Mouse (Mus musculus): Measurements from ENCODE around the gene Gm43064. TPM values are rescaled to one million over a fixed set of nuclear protein-coding genes. Genes with fewer than 3 reads are reported as not detected.

The Gm43064 gene
- polyA plus RNA-seq, 1 experiment from 2014 or later, result 0.30 TPM

DNA sequence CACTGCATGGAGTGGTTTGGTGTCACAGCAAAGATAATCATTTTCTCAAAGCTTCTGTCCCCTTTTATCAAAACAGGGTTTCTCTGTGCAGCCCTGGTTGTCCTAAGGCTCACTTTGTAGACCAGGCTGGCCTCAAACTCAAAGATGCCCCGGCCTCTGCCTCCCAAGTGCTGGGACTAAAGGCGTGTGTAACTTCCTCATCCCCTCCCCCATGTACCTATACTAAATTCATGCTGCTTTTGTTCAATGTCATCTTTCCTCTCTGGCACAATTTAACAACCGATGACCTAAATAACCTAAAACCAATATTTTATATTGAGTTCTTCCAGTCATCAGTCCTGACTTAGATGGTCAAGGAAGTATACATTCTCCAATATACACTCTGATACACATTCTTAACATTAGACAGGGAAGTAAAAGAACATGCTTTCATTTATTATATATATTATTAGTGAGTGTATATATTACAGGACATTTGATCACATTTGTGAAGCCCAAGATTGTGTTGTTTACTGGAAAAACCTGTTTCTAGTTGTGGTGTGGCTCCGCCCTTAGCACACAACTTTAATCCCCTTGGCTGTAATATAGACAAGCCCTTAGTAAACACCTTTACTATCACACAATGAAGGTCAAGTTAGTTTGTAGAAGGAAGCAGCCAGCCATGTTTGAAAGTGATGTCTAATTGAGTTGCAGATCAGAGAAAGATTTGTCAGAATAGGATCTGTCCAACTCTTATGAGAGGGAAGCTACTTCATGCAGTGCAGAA lies 26.3 kb upstream of the Gm43064 start:
- peak; percentile 33 for DNase-seq (ENCODE audit: low spot score)
- Histone ChIP-seq H3K4me3 (ENCODE audit: low read depth, low read length) (no peak overlapping the region), H3K9me3 (ENCODE audit: control insufficient read depth, low read length) (no peaks in the 10 kb centered on the region), H3K9ac (ENCODE audit: low read length) (no peak overlapping the region), H3K27me3 (ENCODE audit: control insufficient read depth, insufficient read depth, low read length) (no peaks in the 10 kb centered on the region), H3K4me1 (replicated peaks; ENCODE audit: control insufficient read depth, insufficient read depth) (0 out of 2 replicates have a peak, but pooled peaks cover 2% of the 10 kb centered on the region), H3K27ac (replicated peaks) (peak overlapping the region; percentile 78), H3K36me3 (ENCODE audit: control insufficient read depth, insufficient read depth, low read length) (no peaks in the 10 kb centered on the region), H3K4me2 (replicated peaks; ENCODE audit: low read depth) (no peak overlapping the region)
- 60% methylated on average over 4 of the region's 4 CpGs for WGBS
- no peak for TF ChIP-seq CTCF (IDR thresholded peaks at IDR 0.05; ENCODE audit: low read depth)
- TF ChIP-seq EP300 (optimal IDR thresholded peaks at IDR 0.05), result peak; percentile 37
- peak; percentile 89 for ATAC-seq (ENCODE audit: low FRiP score, low TSS enrichment)

DNA sequence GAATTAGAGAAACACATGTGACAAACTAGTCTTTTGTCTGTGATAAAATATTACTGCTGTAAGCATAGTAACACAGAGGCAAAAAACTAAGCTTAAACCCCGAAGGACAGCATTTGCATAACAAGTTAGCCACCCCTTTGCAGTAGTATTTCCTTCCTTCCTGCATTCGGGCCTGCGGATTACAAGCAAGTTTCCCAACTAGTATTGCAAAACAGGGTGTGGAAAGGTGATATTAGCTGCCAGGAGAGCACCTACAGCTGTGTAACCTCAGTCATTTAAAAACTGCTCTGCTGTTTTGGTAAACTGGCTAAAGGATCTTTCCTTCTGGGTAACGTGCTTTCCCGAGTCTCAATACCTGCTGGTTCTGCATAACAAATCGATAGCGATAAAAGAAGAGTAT lies 22.1 kb upstream of the Gm43064 start:
- Histone ChIP-seq H3K27me3 (ENCODE audit: control insufficient read depth, insufficient read depth, low read length) (no peaks in the 10 kb centered on the region), H3K36me3 (ENCODE audit: control insufficient read depth, insufficient read depth, low read length) (no peaks in the 10 kb centered on the region), H3K9me3 (ENCODE audit: control insufficient read depth, low read length) (no peaks in the 10 kb centered on the region), H3K4me1 (replicated peaks; ENCODE audit: control insufficient read depth, insufficient read depth) (0 out of 2 replicates have a peak, but pooled peaks cover 2% of the 10 kb centered on the region), H3K9ac (ENCODE audit: low read length) (no peak overlapping the region), H3K27ac (replicated peaks) (peak overlapping the region; percentile 41), H3K4me3 (ENCODE audit: low read depth, low read length) (no peak overlapping the region), H3K4me2 (replicated peaks; ENCODE audit: low read depth) (no peak overlapping the region)
- DNase-seq (ENCODE audit: low spot score) (no peak), ATAC-seq (ENCODE audit: low FRiP score, low TSS enrichment) (no peak)
- no peak for TF ChIP-seq EP300 (optimal IDR thresholded peaks at IDR 0.05)
- TF ChIP-seq CTCF (IDR thresholded peaks at IDR 0.05; ENCODE audit: low read depth), result no peak
- 58% methylated on average over 7 of the region's 7 CpGs for WGBS

DNA sequence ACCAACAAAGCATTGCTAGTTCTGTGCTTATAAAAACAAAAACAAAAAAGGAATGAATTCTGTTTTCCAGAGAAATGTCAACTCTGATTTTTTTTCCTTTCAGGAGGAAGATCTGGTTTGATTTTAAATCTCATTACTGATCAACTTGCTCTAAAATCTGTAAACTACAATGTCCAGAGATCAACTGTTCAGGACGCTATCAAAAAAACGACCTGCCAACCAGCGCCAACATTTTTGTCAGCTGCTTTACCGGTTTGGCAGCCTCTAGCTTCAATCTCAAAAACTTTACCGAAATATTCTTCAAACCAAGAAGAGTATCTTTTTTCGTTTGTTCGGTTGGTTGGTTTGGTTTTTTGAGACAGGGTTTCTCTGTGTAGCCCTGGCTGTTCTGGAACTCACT lies 20.3 kb upstream of the Gm43064 start:
- ATAC-seq (ENCODE audit: low FRiP score, low TSS enrichment) (no peak), DNase-seq (ENCODE audit: low spot score) (no peak)
- no peaks in the 10 kb centered on the region for H3K36me3 ChIP-seq (ENCODE audit: control insufficient read depth, insufficient read depth, low read length)
- WGBS, result 50% methylated on average over 7 of the region's 7 CpGs
- H3K4me1 ChIP-seq (replicated peaks; ENCODE audit: control insufficient read depth, insufficient read depth), result 0 out of 2 replicates have a peak, but pooled peaks cover 2% of the 10 kb centered on the region
- peak overlapping the region; percentile 58 for H3K27ac ChIP-seq (replicated peaks)
- peak overlapping the region; percentile 76 for H3K4me2 ChIP-seq (replicated peaks; ENCODE audit: low read depth)
- no peaks in the 10 kb centered on the region for H3K27me3 ChIP-seq (ENCODE audit: control insufficient read depth, insufficient read depth, low read length)
- no peaks in the 10 kb centered on the region for H3K9me3 ChIP-seq (ENCODE audit: control insufficient read depth, low read length)
- TF ChIP-seq EP300 (optimal IDR thresholded peaks at IDR 0.05) (no peak), CTCF (IDR thresholded peaks at IDR 0.05; ENCODE audit: low read depth) (no peak)
- H3K9ac ChIP-seq (ENCODE audit: low read length), result no peak overlapping the region
- H3K4me3 ChIP-seq (ENCODE audit: low read depth, low read length), result peak overlapping the region; percentile 94

DNA sequence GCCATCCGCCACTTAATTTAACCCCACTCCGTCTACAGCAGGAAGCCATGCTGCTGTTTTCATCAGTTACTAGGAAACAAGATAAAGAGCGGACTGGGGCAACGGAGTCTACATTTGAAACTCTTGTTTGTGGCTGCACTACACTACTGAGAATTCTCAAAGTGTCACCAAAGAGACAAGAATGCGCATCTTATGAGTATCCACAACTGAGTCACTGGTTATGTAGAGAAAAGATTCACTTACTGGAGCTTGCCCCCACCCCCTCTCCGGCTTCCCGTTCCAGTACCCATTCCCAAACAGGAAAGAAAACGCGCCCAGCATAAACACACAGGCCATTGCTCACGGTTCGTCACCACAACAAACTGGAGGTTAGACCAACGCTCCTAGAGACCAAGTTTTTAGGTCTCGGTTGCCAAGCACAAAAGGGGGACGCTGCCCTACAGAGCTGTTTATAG lies 19.5 kb upstream of the Gm43064 start:
- Histone ChIP-seq H3K4me3 (ENCODE audit: low read depth, low read length) (peak overlapping the region; percentile 94), H3K36me3 (ENCODE audit: control insufficient read depth, insufficient read depth, low read length) (no peaks in the 10 kb centered on the region), H3K4me2 (replicated peaks; ENCODE audit: low read depth) (peak overlapping the region; percentile 76), H3K27ac (replicated peaks) (peak overlapping the region; percentile 96), H3K4me1 (replicated peaks; ENCODE audit: control insufficient read depth, insufficient read depth) (0 out of 2 replicates have a peak, but pooled peaks cover 2% of the 10 kb centered on the region), H3K9ac (ENCODE audit: low read length) (peak overlapping the region; percentile 94), H3K27me3 (ENCODE audit: control insufficient read depth, insufficient read depth, low read length) (no peaks in the 10 kb centered on the region), H3K9me3 (ENCODE audit: control insufficient read depth, low read length) (no peaks in the 10 kb centered on the region)
- ATAC-seq (ENCODE audit: low FRiP score, low TSS enrichment) (peak; percentile 19; the same call in 1 of the 2 replicates), DNase-seq (ENCODE audit: low spot score) (peak; percentile 61)
- WGBS, result 1% methylated on average over 14 of the region's 14 CpGs
- TF ChIP-seq CTCF (IDR thresholded peaks at IDR 0.05; ENCODE audit: low read depth), result no peak
- no peak for TF ChIP-seq EP300 (optimal IDR thresholded peaks at IDR 0.05)

DNA sequence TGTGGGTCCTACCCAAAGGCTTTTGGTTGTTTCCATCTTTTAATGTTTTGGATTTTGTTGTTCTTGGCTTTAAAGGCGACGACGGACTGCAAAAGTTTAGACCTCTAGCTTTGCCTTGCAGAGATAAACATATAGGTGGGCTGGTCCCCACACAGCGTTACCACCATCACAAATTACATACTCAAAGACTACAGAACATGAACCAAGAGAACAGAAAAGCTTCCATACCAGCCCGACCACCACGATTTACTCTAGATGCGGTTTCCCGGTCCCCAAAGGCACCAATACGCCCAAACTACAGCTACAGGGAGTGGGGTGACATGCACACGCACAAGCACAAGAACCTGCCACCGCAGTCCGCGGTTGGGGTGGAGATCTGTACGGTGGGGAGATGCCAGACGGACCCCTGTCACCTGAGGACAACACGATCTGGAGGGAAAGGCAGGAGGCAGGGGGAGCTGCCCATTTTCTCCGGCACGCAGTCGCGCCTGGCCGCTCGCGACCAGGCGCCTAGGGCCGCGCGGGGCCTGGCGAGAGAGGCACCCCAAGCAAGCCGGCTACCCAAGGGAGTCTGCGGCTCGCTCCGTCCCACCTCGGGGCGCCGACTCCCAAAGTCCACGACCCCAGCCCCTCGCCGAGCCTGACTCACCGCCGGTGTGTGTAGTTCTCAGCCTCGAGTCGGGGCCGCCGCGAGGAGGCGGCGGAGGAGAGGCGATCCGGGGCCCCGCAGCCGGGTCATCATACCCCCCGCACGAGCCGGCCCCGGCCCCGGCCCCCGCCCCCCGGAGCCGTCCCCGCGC lies 18.8 kb upstream of the Gm43064 start:
- no peaks in the 10 kb centered on the region for H3K9me3 ChIP-seq (ENCODE audit: control insufficient read depth, low read length)
- H3K36me3 ChIP-seq (ENCODE audit: control insufficient read depth, insufficient read depth, low read length), result no peaks in the 10 kb centered on the region
- H3K27me3 ChIP-seq (ENCODE audit: control insufficient read depth, insufficient read depth, low read length), result no peaks in the 10 kb centered on the region
- under 1% methylated on average over 27 of the region's 61 CpGs for WGBS
- TF ChIP-seq EP300 (optimal IDR thresholded peaks at IDR 0.05) (no peak), CTCF (IDR thresholded peaks at IDR 0.05; ENCODE audit: low read depth) (no peak)
- H3K27ac ChIP-seq (replicated peaks), result peak overlapping the region; percentile 96
- H3K4me2 ChIP-seq (replicated peaks; ENCODE audit: low read depth), result peak overlapping the region; percentile 76
- peak; percentile 75 for ATAC-seq (ENCODE audit: low FRiP score, low TSS enrichment)
- H3K4me3 ChIP-seq (ENCODE audit: low read depth, low read length), result peak overlapping the region; percentile 94
- H3K9ac ChIP-seq (ENCODE audit: low read length), result peak overlapping the region; percentile 94
- no peak for DNase-seq (ENCODE audit: low spot score)
- H3K4me1 ChIP-seq (replicated peaks; ENCODE audit: control insufficient read depth, insufficient read depth), result 0 out of 2 replicates have a peak, but pooled peaks cover 2% of the 10 kb centered on the region

All from stomach, postnatal 0 days (tissue).